Mouse (Mus musculus) effector memory CD4-positive, alpha-beta T cell, adult 5 months (primary cell): ENCODE results near the gene Cnot3. TPM values are rescaled to one million over a fixed set of nuclear protein-coding genes. Genes with fewer than 3 reads are reported as not detected.

Experiments
- polyA plus RNA-seq: library from polyadenylated mRNA; unstranded; fragments of 100-300 nt; shearing (Covaris generic); gene quantifications from one replicate; pipeline ENCODE4 v1.2.1, GENCODE M21; 2017

The Cnot3 gene
- polyA plus RNA-seq: 81.6 TPM

GRCm38 (mm10) chr7:3644672-3645487 lies at the start of gene Cnot3:
Cnot3 (plus strand) TSS chr7:3645268.

GRCm38 (mm10) chr7:3616057-3616388 lies 29.0 kb upstream of the Cnot3 start, which contains the start of gene Oscar:
Oscar (minus strand) TSS chr7:3616157.

GRCm38 (mm10) chr7:3617242-3617995 lies 27.6 kb upstream of the Cnot3 start, which contains the start of gene Ndufa3:
Ndufa3 (plus strand) TSS chr7:3617373.

GRCm38 (mm10) chr7:3629543-3630477 lies 15.3 kb upstream of the Cnot3 start, which contains the start of the genes Tfpt and Prpf31:
Tfpt (minus strand) TSS chr7:3629929.
Prpf31 (plus strand) TSS chr7:3629985.

DNA sequence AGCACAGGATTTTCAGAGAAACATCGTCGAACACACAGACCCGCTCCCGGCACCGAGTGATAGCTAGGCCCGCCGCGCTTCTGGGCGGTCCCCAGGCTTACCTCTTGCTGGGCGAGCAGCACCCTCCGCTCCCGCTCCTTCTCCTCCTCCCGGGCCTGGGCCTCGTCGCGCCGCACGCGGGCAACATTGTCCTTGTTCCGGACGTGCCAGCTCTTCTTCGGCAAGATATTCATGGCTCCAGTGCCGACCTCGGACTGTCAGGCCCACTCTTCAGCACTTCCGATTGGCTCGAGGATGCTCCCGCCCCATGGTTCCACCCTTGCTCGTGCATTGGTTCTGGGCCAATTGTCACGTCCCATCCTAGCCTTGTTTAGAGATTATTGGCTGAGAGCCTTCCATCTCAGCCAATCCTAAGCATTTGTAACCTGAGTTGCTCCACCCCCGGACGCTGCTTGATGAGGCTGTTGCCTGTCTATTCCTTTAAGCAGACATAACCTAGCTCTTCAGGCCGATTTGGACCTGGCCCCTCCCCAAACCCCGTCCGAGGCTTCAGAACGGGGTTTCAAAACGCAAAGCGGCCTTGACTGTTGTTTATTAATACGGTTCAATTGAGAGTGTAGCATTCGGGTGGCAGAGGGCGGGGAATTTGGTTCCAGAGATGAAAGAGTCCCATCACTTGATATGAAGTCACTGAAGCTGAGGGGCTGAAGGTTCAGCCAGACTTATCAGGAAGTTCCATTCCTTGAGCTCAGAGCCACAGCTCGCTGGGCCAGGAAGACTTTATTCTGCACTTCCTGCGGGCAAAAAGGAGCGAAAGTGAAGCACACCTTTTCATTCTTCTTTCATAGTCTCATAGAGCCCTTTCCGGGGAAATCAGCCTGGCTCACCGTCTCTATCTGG lies 20.4 kb downstream of the Cnot3 start, which contains the start of gene Leng1:
TSS of gene Leng1 (minus strand) at position 626 of the 900 bp plus-strand sequence.

GRCm38 (mm10) chr7:3677342-3677741 lies 32.3 kb downstream of the Cnot3 start, which contains the start of gene Tmc4:
Tmc4 (minus strand) TSS chr7:3677553.

GRCm38 (mm10) chr7:3692382-3692986 lies 47.4 kb downstream of the Cnot3 start, which contains the start of gene Tsen34:
Tsen34 (plus strand) TSS chr7:3692863.

DNA sequence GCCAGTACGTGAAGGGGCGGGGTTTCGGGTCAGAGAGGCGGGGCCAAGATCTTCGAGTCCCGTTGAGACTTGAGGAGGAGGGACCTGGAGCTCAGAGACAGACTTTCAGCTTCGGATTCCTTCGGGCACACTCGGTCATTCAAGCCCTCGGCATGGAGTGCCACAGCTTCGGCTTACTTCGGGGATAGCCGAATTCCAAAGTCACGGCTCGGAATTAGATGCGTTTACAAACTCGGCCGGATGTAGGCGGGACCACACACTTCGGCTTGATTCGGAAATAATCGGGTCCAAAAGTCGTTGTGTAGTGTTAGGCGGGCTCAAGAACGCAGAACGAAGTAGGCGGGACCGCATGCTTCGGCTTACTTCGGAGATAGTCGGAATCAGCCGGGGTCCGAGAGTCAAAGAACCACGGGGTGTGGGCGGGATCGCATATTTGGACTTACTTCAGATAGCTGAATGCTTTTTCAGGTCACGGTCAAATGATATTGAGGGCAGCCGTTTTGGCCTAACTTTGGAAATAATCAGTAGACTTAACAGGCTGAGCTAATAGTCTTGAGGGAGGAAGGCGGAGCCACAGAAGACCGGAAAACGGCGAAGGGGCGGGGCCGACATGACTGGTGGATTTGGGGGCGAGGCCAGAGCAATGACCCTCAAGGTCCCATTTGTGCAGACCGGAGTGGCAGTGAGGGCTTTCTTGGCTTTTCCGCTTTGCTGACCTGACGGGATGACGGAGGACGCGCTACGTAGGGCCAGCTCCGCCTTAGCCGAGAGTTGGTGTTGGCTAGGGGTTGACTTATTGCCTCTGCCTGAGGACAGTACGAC lies 48.1 kb downstream of the Cnot3 start, which contains the start of gene Mboat7:
TSS of gene Mboat7 (minus strand) at position 537 of the 822 bp plus-strand sequence.

DNA sequence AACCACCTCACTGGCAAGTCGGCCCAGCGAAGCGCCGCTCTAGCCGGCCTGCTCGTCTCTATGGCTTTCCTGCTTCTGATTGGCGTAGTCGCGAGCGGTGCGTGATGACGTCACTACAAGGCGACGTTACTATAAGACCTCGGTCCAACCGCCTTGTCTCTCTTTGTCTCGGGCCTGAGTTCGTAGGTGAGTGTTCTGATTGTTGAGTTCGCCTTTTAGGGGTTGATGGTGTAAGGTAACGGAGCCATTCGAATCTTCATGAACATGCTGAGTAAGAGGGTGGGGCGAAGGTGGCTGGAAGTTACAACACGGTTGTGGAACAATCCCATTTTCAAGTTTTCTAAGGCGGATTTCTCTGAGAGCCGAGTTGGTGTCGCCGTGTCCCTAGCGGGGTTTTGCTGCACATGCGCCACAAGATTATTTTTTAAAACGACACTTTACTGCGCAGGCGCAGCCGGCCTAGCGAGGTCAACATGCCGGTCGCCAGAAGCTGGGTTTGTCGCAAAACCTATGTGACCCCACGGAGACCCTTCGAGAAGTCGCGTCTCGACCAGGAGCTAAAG lies 58.9 kb downstream of the Cnot3 start, which contains the start of gene Rps9:
TSS of gene Rps9 (plus strand) at position 115 of the 563 bp plus-strand sequence.

Other genes with a start within 250 kb of the Cnot3 start
- gene Cacng6, start 221.1 kb upstream of the Cnot3 start, polyA plus RNA-seq: not detected
- gene Tarm1, start 142.6 kb upstream of the Cnot3 start, polyA plus RNA-seq: not detected
- gene Oscar, start 29.1 kb upstream of the Cnot3 start, polyA plus RNA-seq: not detected
- 317 TPM for gene Ndufa3, start 27.9 kb upstream of the Cnot3 start, polyA plus RNA-seq
- gene Tfpt, start 15.3 kb upstream of the Cnot3 start, polyA plus RNA-seq: 16.6 TPM
- gene Prpf31, start 15.3 kb upstream of the Cnot3 start, polyA plus RNA-seq: 46.4 TPM
- gene Leng1, start 20.6 kb downstream of the Cnot3 start, polyA plus RNA-seq: 26.8 TPM
- 2.6 TPM for gene Tmc4, start 32.3 kb downstream of the Cnot3 start, polyA plus RNA-seq
- gene Tsen34, start 47.6 kb downstream of the Cnot3 start, polyA plus RNA-seq: 12.9 TPM
- 73.7 TPM for gene Mboat7, start 48.3 kb downstream of the Cnot3 start, polyA plus RNA-seq
- gene Rps9, start 58.7 kb downstream of the Cnot3 start, polyA plus RNA-seq: 2,082 TPM
- gene Pirb, start 75.1 kb downstream of the Cnot3 start, polyA plus RNA-seq: 0.34 TPM
- gene Gm15448, start 180.4 kb downstream of the Cnot3 start, polyA plus RNA-seq: not detected
- gene Pira2, start 199.8 kb downstream of the Cnot3 start, polyA plus RNA-seq: not detected